Mouse (Mus musculus) midbrain, embryonic 14.5 days (tissue): ENCODE results near the gene Trim54. TPM values are rescaled to one million over a fixed set of nuclear protein-coding genes. Genes with fewer than 3 reads are reported as not detected.

Source experiments
- ATAC-seq: fragments of 200-750 bp; cut with Nextera tagmentation; 2 replicates; pipeline ENCODE4 v1.8.0; 2017; ENCODE audit warnings: moderate number of reproducible peaks, moderate library complexity; ENCODE audit not compliant: low FRiP score, low TSS enrichment
- DNase-seq: peaks from one replicate; pipeline ENCODE4 v3.0.0-alpha.2; 2015
- H3K27ac ChIP-seq: fragments of 300-500 bp; sonication (generic); replicated peaks from 2 replicates; pipeline ENCODE4 v1.5.1; 2014; ENCODE audit warnings: mild to moderate bottlenecking, low read depth, low read length, moderate library complexity
- H3K27me3 ChIP-seq: fragments of 300-500 bp; sonication (generic); 2 replicates; pipeline ENCODE4 v1.6.1; 2014; ENCODE audit warnings: low read length, control low read depth, mixed read lengths; ENCODE audit not compliant: control insufficient read depth, insufficient read depth
- H3K36me3 ChIP-seq: fragments of 300-500 bp; sonication (generic); 2 replicates; pipeline ENCODE4 v1.6.1; 2014; ENCODE audit warnings: low read length, control low read depth; ENCODE audit not compliant: control insufficient read depth, insufficient read depth
- H3K4me1 ChIP-seq: fragments of 300-500 bp; sonication (generic); 2 replicates; pipeline ENCODE4 v1.6.1; 2014; ENCODE audit warnings: mild to moderate bottlenecking, antibody characterized with exemption, low read length, control low read depth; ENCODE audit not compliant: control insufficient read depth, insufficient read depth
- H3K4me2 ChIP-seq: fragments of 300-500 bp; sonication (generic); 2 replicates; pipeline ENCODE4 v1.6.1; 2014; ENCODE audit warnings: mild to moderate bottlenecking, low read length, moderate library complexity
- H3K4me3 ChIP-seq: fragments of 300-500 bp; sonication (generic); replicated peaks from 2 replicates; pipeline ENCODE4 v1.5.1; 2014; ENCODE audit warnings: low read depth, low read length
- H3K9ac ChIP-seq: fragments of 300-500 bp; sonication (generic); replicated peaks from 2 replicates; pipeline ENCODE4 v1.6.1; 2014; ENCODE audit warnings: mild to moderate bottlenecking, low read length, moderate library complexity
- H3K9me3 ChIP-seq: fragments of 300-500 bp; sonication (generic); 2 replicates; pipeline ENCODE4 v1.6.1; 2016; ENCODE audit warnings: low read length, control low read depth, mixed read lengths; ENCODE audit not compliant: control insufficient read depth
- WGBS: fragments of 180-500 bp; shearing (Covaris S2); extraction: QIAGEN DNeasy Blood & Tissue Kit; methylation state at CpG from one replicate; pipeline ENCODE4 v1.1.7; 2014; 5-methylcytosine and 5-hydroxymethylcytosine counted together
- polyA plus RNA-seq: library from polyadenylated mRNA; unstranded; fragments of >200 nt; fragmentation: Nextera tagmentation; extraction: Ambion mirVana; gene quantifications from 2 replicates; pipeline ENCODE4 v1.2.1, GENCODE M21; 2014

Gene Trim54
- polyA plus RNA-seq, 1 experiment from 2014 or later = not detected

GRCm38 (mm10) chr5:31082355-31082754 is 34.2 kb upstream of the Trim54 start:
- Histone ChIP-seq H3K4me2 (0 out of 2 replicates have a peak overlapping the region, but pooled peaks have one; percentile 7), H3K4me1 (peaks cover 7% of the 10 kb centered on the region), H3K4me3 (no peak overlapping the region), H3K9me3 (no peaks in the 10 kb centered on the region), H3K9ac (no peak overlapping the region), H3K27ac (peak overlapping the region; percentile 70; the same call in 1 of the 2 replicates), H3K27me3 (no peaks in the 10 kb centered on the region), H3K36me3 (peaks cover 18% of the 10 kb centered on the region)
- no peak for ATAC-seq
- peak; percentile 75 for DNase-seq
- 15% methylated on average over 5 of the region's 5 CpGs for WGBS

GRCm38 (mm10) chr5:31082935-31083625 is 33.4 kb upstream of the Trim54 start:
- 0 out of 2 replicates have a peak overlapping the region, but pooled peaks have one; percentile 7 for H3K4me2 ChIP-seq
- WGBS = 18% methylated on average over 12 of the region's 12 CpGs
- peaks cover 10% of the 10 kb centered on the region for H3K36me3 ChIP-seq
- H3K9me3 ChIP-seq = no peaks in the 10 kb centered on the region
- no peak overlapping the region for H3K9ac ChIP-seq
- H3K4me3 ChIP-seq = no peak overlapping the region
- no peaks in the 10 kb centered on the region for H3K27me3 ChIP-seq
- ATAC-seq = 0 out of 2 replicates have a peak, but pooled peaks have one; percentile 28
- peak overlapping the region; percentile 70 for H3K27ac ChIP-seq
- H3K4me1 ChIP-seq = peaks cover 7% of the 10 kb centered on the region
- DNase-seq = peak; percentile 46

GRCm38 (mm10) chr5:31083949-31084348 is 32.6 kb upstream of the Trim54 start:
- Histone ChIP-seq H3K9me3 (no peaks in the 10 kb centered on the region), H3K9ac (no peak overlapping the region), H3K27me3 (no peaks in the 10 kb centered on the region), H3K4me1 (peaks cover 7% of the 10 kb centered on the region), H3K27ac (peak overlapping the region; percentile 70), H3K4me2 (0 out of 2 replicates have a peak overlapping the region, but pooled peaks have one; percentile 15), H3K36me3 (0 out of 2 replicates have a peak, but pooled peaks cover 3% of the 10 kb centered on the region), H3K4me3 (no peak overlapping the region)
- ATAC-seq = peak; percentile 62
- peak; percentile 60 for DNase-seq
- WGBS = 2% methylated on average over 8 of the region's 8 CpGs

- no peaks in the 10 kb centered on the region for H3K9me3 ChIP-seq
- WGBS = 21% methylated on average over 7 of the region's 7 CpGs
- H3K4me1 ChIP-seq = peaks cover 7% of the 10 kb centered on the region
- H3K9ac ChIP-seq = no peak overlapping the region
- no peaks in the 10 kb centered on the region for H3K36me3 ChIP-seq
- 0 out of 2 replicates have a peak overlapping the region, but pooled peaks have one; percentile 1 for H3K27ac ChIP-seq
- H3K4me3 ChIP-seq = no peak overlapping the region
- DNase-seq = peak; percentile 28
- peaks cover 13% of the 10 kb centered on the region; the same call in 1 of the 2 replicates for H3K27me3 ChIP-seq
- no peak for ATAC-seq
- no peak overlapping the region for H3K4me2 ChIP-seq
Observed at GRCm38 (mm10) chr5:31086606-31087005, 29.9 kb upstream of the Trim54 start.

- H3K9ac ChIP-seq = no peak overlapping the region
- peaks cover 7% of the 10 kb centered on the region for H3K4me1 ChIP-seq
- H3K27ac ChIP-seq = 0 out of 2 replicates have a peak overlapping the region, but pooled peaks have one; percentile 1
- ATAC-seq = no peak
- no peak for DNase-seq
- no peak overlapping the region for H3K4me3 ChIP-seq
- no peaks in the 10 kb centered on the region for H3K36me3 ChIP-seq
- 74% methylated on average over 2 of the region's 2 CpGs for WGBS
- no peak overlapping the region for H3K4me2 ChIP-seq
- no peaks in the 10 kb centered on the region for H3K9me3 ChIP-seq
- H3K27me3 ChIP-seq = peaks cover 18% of the 10 kb centered on the region; the same call in 1 of the 2 replicates
Observed at GRCm38 (mm10) chr5:31087131-31087530, 29.4 kb upstream of the Trim54 start.

- Histone ChIP-seq H3K27me3 (peaks cover 63% of the 10 kb centered on the region), H3K27ac (peak overlapping the region; percentile 42; the same call in 1 of the 2 replicates), H3K9ac (peak overlapping the region; percentile 72), H3K4me1 (peaks cover 17% of the 10 kb centered on the region; the same call in 1 of the 2 replicates), H3K9me3 (no peaks in the 10 kb centered on the region), H3K4me3 (peak overlapping the region; percentile 47), H3K36me3 (no peaks in the 10 kb centered on the region), H3K4me2 (peak overlapping the region; percentile 57)
- ATAC-seq = peak; percentile 13; the same call in 1 of the 2 replicates
- DNase-seq = peak; percentile 37
- 2% methylated on average over 48 of the region's 53 CpGs for WGBS
Observed at GRCm38 (mm10) chr5:31092231-31092975, 24.1 kb upstream of the Trim54 start.

GRCm38 (mm10) chr5:31093151-31094041 is 23.1 kb upstream of the Trim54 start:
- peaks cover 64% of the 10 kb centered on the region for H3K27me3 ChIP-seq
- peak overlapping the region; percentile 72 for H3K9ac ChIP-seq
- H3K36me3 ChIP-seq = no peaks in the 10 kb centered on the region
- peak overlapping the region; percentile 57 for H3K4me2 ChIP-seq
- ATAC-seq (peak; percentile 57), DNase-seq (peak; percentile 71)
- 0 out of 2 replicates have a peak overlapping the region, but pooled peaks have one; percentile 42 for H3K27ac ChIP-seq
- under 1% methylated on average over 54 of the region's 54 CpGs for WGBS
- peak overlapping the region; percentile 47 for H3K4me3 ChIP-seq
- H3K4me1 ChIP-seq = peaks cover 17% of the 10 kb centered on the region; the same call in 1 of the 2 replicates
- H3K9me3 ChIP-seq = no peaks in the 10 kb centered on the region
